Mouse (Mus musculus) hindbrain, embryonic 10.5 days (tissue): ENCODE data around the gene Slc5a4b. TPM values are rescaled to one million over a fixed set of nuclear protein-coding genes. Genes with fewer than 3 reads are reported as not detected.

Experiments used
- DNase-seq: peaks from one replicate; pipeline ENCODE4 v3.0.0-alpha.2; 2017; ENCODE audit warnings: low spot score
- H3K27ac ChIP-seq: fragments of 300-500 bp; sonication (generic); 2 replicates; pipeline ENCODE4 v1.5.1; 2016; ENCODE audit warnings: mild to moderate bottlenecking, moderate library complexity
- H3K27me3 ChIP-seq: fragments of 300-500 bp; sonication (generic); 2 replicates; pipeline ENCODE4 v1.6.1; 2016; ENCODE audit warnings: mild to moderate bottlenecking; ENCODE audit not compliant: poor library complexity, insufficient read depth, severe bottlenecking
- H3K36me3 ChIP-seq: fragments of 300-500 bp; sonication (generic); 2 replicates; pipeline ENCODE4 v1.6.1; 2016; ENCODE audit warnings: mild to moderate bottlenecking, moderate library complexity
- H3K4me1 ChIP-seq: fragments of 300-500 bp; sonication (generic); replicated peaks from 2 replicates; pipeline ENCODE4 v1.6.1; 2016; ENCODE audit warnings: mild to moderate bottlenecking
- H3K4me3 ChIP-seq: fragments of 300-500 bp; sonication (generic); 2 replicates; pipeline ENCODE4 v1.5.1; 2016; ENCODE audit warnings: mild to moderate bottlenecking, moderate library complexity
- H3K9me3 ChIP-seq: fragments of 300-500 bp; sonication (generic); 2 replicates; pipeline ENCODE4 v1.6.1; 2016; ENCODE audit warnings: mild to moderate bottlenecking, moderate library complexity
- WGBS: fragments of 180-500 bp; shearing (Covaris S2); methylation state at CpG from one replicate; pipeline ENCODE4 v1.1.7; 2016; 5-methylcytosine and 5-hydroxymethylcytosine counted together
- polyA plus RNA-seq: library from polyadenylated mRNA; unstranded; fragments of >200 nt; fragmentation: Nextera tagmentation; extraction: Ambion mirVana; gene quantifications from 2 replicates; pipeline ENCODE4 v1.2.1, GENCODE M21; 2016

Slc5a4b gene
- polyA plus RNA-seq, 1 experiment from 2014 or later: not detected

GRCm38 (mm10) chr10:76033119-76033455 is 77.7 kb downstream of the Slc5a4b start:
- Histone ChIP-seq H3K4me1 (peaks cover 18% of the 10 kb centered on the region), H3K9me3 (no peaks in the 10 kb centered on the region), H3K27ac (peak overlapping the region; percentile 99), H3K27me3 (no peaks in the 10 kb centered on the region), H3K4me3 (peak overlapping the region; percentile 93), H3K36me3 (peaks cover 43% of the 10 kb centered on the region)
- 20% methylated on average over 7 of the region's 7 CpGs for WGBS
- DNase-seq: no peak

- peak within 1 kb of the TSS; percentile 99 for H3K27ac ChIP-seq
- peaks cover 37% of the 10 kb centered on the region for H3K36me3 ChIP-seq
- H3K4me1 ChIP-seq: peaks cover 23% of the 10 kb centered on the region
- H3K9me3 ChIP-seq: no peaks in the 10 kb centered on the region
- WGBS: under 1% methylated on average over 58 of the region's 58 CpGs
- peak within 1 kb of the TSS; percentile 93 for H3K4me3 ChIP-seq
- peak; percentile 97 for DNase-seq
- no peaks in the 10 kb centered on the region for H3K27me3 ChIP-seq
These were observed 78.2 kb downstream of the Slc5a4b start, which contains the start of gene Zfp280b for GRCm38 (mm10) chr10:76032402-76033118. TSS of gene Zfp280b (plus strand) at chr10:76032650.

GRCm38 (mm10) chr10:76031511-76032401 is 79.0 kb downstream of the Slc5a4b start:
- Histone ChIP-seq H3K9me3 (no peaks in the 10 kb centered on the region), H3K36me3 (peaks cover 29% of the 10 kb centered on the region), H3K27me3 (no peaks in the 10 kb centered on the region), H3K27ac (peak overlapping the region; percentile 99), H3K4me3 (peak overlapping the region; percentile 93), H3K4me1 (peaks cover 23% of the 10 kb centered on the region)
- WGBS: 55% methylated on average over 14 of the region's 14 CpGs
- DNase-seq: no peak

- DNase-seq: no peak
- H3K4me1 ChIP-seq: peaks cover 23% of the 10 kb centered on the region
- H3K27me3 ChIP-seq: no peaks in the 10 kb centered on the region
- peaks cover 18% of the 10 kb centered on the region for H3K36me3 ChIP-seq
- no peaks in the 10 kb centered on the region for H3K9me3 ChIP-seq
- H3K27ac ChIP-seq: no peak overlapping the region
- 61% methylated on average over 5 of the region's 5 CpGs for WGBS
- no peak overlapping the region for H3K4me3 ChIP-seq
These were observed 80.3 kb downstream of the Slc5a4b start for GRCm38 (mm10) chr10:76030496-76030895.

- WGBS: 56% methylated on average over 5 of the region's 5 CpGs
- H3K4me3 ChIP-seq: no peak overlapping the region
- DNase-seq: no peak
These were observed 81.5 kb downstream of the Slc5a4b start for GRCm38 (mm10) chr10:76029276-76029675.

GRCm38 (mm10) chr10:76028396-76028795 is 82.4 kb downstream of the Slc5a4b start:
- H3K27ac ChIP-seq: no peak overlapping the region
- no peak for DNase-seq
- 77% methylated on average over 9 of the region's 9 CpGs for WGBS

More at GRCm38 (mm10) chr10:76029276-76029675, 81.5 kb downstream of the Slc5a4b start:
- Histone ChIP-seq H3K27ac (no peak overlapping the region), H3K36me3 (peaks cover 7% of the 10 kb centered on the region; the same call in 1 of the 2 replicates), H3K9me3 (0 out of 2 replicates have a peak, but pooled peaks cover 2% of the 10 kb centered on the region), H3K4me1 (peaks cover 23% of the 10 kb centered on the region), H3K27me3 (no peaks in the 10 kb centered on the region)

GRCm38 (mm10) chr10:76028016-76028366 is 82.8 kb downstream of the Slc5a4b start:
- DNase-seq: no peak
- H3K27me3 ChIP-seq: no peaks in the 10 kb centered on the region
- no peak overlapping the region for H3K4me3 ChIP-seq
- WGBS: 18% methylated on average over 4 of the region's 4 CpGs
- H3K4me1 ChIP-seq: peaks cover 11% of the 10 kb centered on the region
- 0 out of 2 replicates have a peak, but pooled peaks cover 3% of the 10 kb centered on the region for H3K9me3 ChIP-seq
- no peak overlapping the region for H3K27ac ChIP-seq
- H3K36me3 ChIP-seq: no peaks in the 10 kb centered on the region

More at GRCm38 (mm10) chr10:76028396-76028795, 82.4 kb downstream of the Slc5a4b start:
- Histone ChIP-seq H3K9me3 (0 out of 2 replicates have a peak, but pooled peaks cover 3% of the 10 kb centered on the region), H3K27me3 (no peaks in the 10 kb centered on the region), H3K36me3 (no peaks in the 10 kb centered on the region), H3K4me3 (no peak overlapping the region), H3K4me1 (peaks cover 15% of the 10 kb centered on the region)

- DNase-seq: no peak
- WGBS: 69% methylated on average over 12 of the region's 12 CpGs
- Histone ChIP-seq H3K27me3 (no peaks in the 10 kb centered on the region), H3K36me3 (no peaks in the 10 kb centered on the region), H3K9me3 (0 out of 2 replicates have a peak, but pooled peaks cover 3% of the 10 kb centered on the region), H3K27ac (no peak overlapping the region), H3K4me1 (peaks cover 11% of the 10 kb centered on the region), H3K4me3 (no peak overlapping the region)
These were observed 83.4 kb downstream of the Slc5a4b start for GRCm38 (mm10) chr10:76027127-76028015.

GRCm38 (mm10) chr10:76025470-76026190 is 85.1 kb downstream of the Slc5a4b start:
- H3K36me3 ChIP-seq: no peaks in the 10 kb centered on the region

GRCm38 (mm10) chr10:76023921-76024320 is 86.8 kb downstream of the Slc5a4b start:
- peaks cover 5% of the 10 kb centered on the region for H3K4me1 ChIP-seq
- WGBS: 91% methylated on average over 6 of the region's 6 CpGs
- no peak overlapping the region for H3K4me3 ChIP-seq
- DNase-seq: no peak
- H3K27me3 ChIP-seq: no peaks in the 10 kb centered on the region
- H3K27ac ChIP-seq: no peak overlapping the region
- H3K36me3 ChIP-seq: no peaks in the 10 kb centered on the region
- 0 out of 2 replicates have a peak, but pooled peaks cover 6% of the 10 kb centered on the region for H3K9me3 ChIP-seq

More at GRCm38 (mm10) chr10:76025470-76026190, 85.1 kb downstream of the Slc5a4b start:
- H3K27ac ChIP-seq: no peak overlapping the region
- H3K27me3 ChIP-seq: no peaks in the 10 kb centered on the region
- 94% methylated on average over 10 of the region's 10 CpGs for WGBS
- H3K9me3 ChIP-seq: 0 out of 2 replicates have a peak, but pooled peaks cover 3% of the 10 kb centered on the region
- no peak overlapping the region for H3K4me3 ChIP-seq
- peaks cover 5% of the 10 kb centered on the region for H3K4me1 ChIP-seq
- no peak for DNase-seq

GRCm38 (mm10) chr10:76021728-76022127 is 89.0 kb downstream of the Slc5a4b start:
- 0 out of 2 replicates have a peak, but pooled peaks cover 6% of the 10 kb centered on the region for H3K9me3 ChIP-seq
- no peaks in the 10 kb centered on the region for H3K4me1 ChIP-seq
- no peak overlapping the region for H3K4me3 ChIP-seq
- WGBS: 83% methylated on average over 3 of the region's 3 CpGs
- no peaks in the 10 kb centered on the region for H3K27me3 ChIP-seq
- DNase-seq: no peak
- no peaks in the 10 kb centered on the region for H3K36me3 ChIP-seq
- H3K27ac ChIP-seq: no peak overlapping the region
